Mouse (Mus musculus) G1E (cell line): ENCODE measurements around the gene Serpina3b. TPM values are rescaled to one million over a fixed set of nuclear protein-coding genes. Genes with fewer than 3 reads are reported as not detected.

Source experiments
- ATAC-seq: 2 replicates; pipeline ENCODE4 v1.8.0; 2016; ENCODE audit warnings: mild to moderate bottlenecking; ENCODE audit not compliant: insufficient number of reproducible peaks, poor library complexity, low FRiP score, severe bottlenecking; ENCODE audit errors: extremely low read depth
- DNase-seq: peaks from one replicate; pipeline ENCODE4 v3.0.0; 2012; ENCODE audit warnings: low spot score
- H3K27me3 ChIP-seq: 2 replicates; pipeline ENCODE4 v1.6.1; 2012; ENCODE audit warnings: mild to moderate bottlenecking, low read length, inconsistent platforms; ENCODE audit not compliant: insufficient read depth
- H3K36me3 ChIP-seq: replicated peaks from 2 replicates; pipeline ENCODE3; 2012; ENCODE audit warnings: mild to moderate bottlenecking, inconsistent platforms
- H3K4me1 ChIP-seq: 2 replicates; pipeline ENCODE4 v1.6.1; 2012; ENCODE audit warnings: low read depth, low read length, inconsistent platforms, mixed read lengths; ENCODE audit not compliant: insufficient read depth
- H3K4me3 ChIP-seq: 2 replicates; pipeline ENCODE4 v1.5.1; 2012; ENCODE audit warnings: low read depth, mild to moderate bottlenecking, inconsistent platforms, low read length, moderate library complexity, mixed read lengths
- H3K9me3 ChIP-seq: replicated peaks from 2 replicates; pipeline ENCODE4 v1.6.1; 2012; ENCODE audit warnings: inconsistent platforms
- GATA2 ChIP-seq: IDR thresholded peaks from 2 replicates; pipeline ENCODE4 v1.6.1; 2012; ENCODE audit warnings: low read depth, low read length, inconsistent platforms, borderline replicate concordance
- polyA plus RNA-seq: library from polyadenylated mRNA; stranded (reverse); fragments of >175 nt; gene quantifications from 2 replicates; pipeline ENCODE4 v1.2.3, GENCODE M21; 2012
- total RNA-seq, 2 experiments: library from RNA; stranded (forward) in 1 of 2; stranded (reverse) in 1 of 2; fragments of 200-1000 nt in 1 of 2; fragments of >200 nt in 1 of 2; fragmentation: Nextera tagmentation in 1 of 2; gene quantifications; 2 replicates each; pipeline ENCODE4 v1.2.3; 2014 to 2017

Gene Serpina3b
- total and polyA plus RNA-seq, 3 experiments = 0.22 TPM; not detected in 2

- ATAC-seq (no peak), DNase-seq (no peak)
- Histone ChIP-seq H3K9me3 (peaks cover 60% of the 10 kb centered on the region), H3K4me1 (no peaks in the 10 kb centered on the region), H3K27me3 (no peaks in the 10 kb centered on the region), H3K36me3 (no peaks in the 10 kb centered on the region), H3K4me3 (no peak overlapping the region)
- TF ChIP-seq GATA2 = no peak
Observed at GRCm38 (mm10) chr12:104186041-104186581, 58.3 kb downstream of the Serpina3b start.

Other genes starting within 250 kb of the Serpina3b start
- gene Serpina1c, start 223.1 kb upstream of the Serpina3b start, total RNA-seq (2014; fragmentation: Nextera tagmentation) = not detected in 2 replicates
- not detected in 2 replicates for gene Serpina1c, start 223.1 kb upstream of the Serpina3b start, total RNA-seq (2017)
- gene Serpina1c, start 223.1 kb upstream of the Serpina3b start, polyA plus RNA-seq = not detected in 2 replicates
- not detected in 2 replicates for gene Serpina1e, start 169.0 kb upstream of the Serpina3b start, total RNA-seq (2014; fragmentation: Nextera tagmentation)
- gene Serpina1e, start 169.0 kb upstream of the Serpina3b start, total RNA-seq (2017) = 0.12 TPM in 1 of 2 replicates, not detected in the other
- not detected in 2 replicates for gene Serpina1e, start 169.0 kb upstream of the Serpina3b start, polyA plus RNA-seq
- not detected in 2 replicates for gene Serpina11, start 138.0 kb upstream of the Serpina3b start, total RNA-seq (2014; fragmentation: Nextera tagmentation)
- not detected in 2 replicates for gene Serpina11, start 138.0 kb upstream of the Serpina3b start, total RNA-seq (2017)
- gene Serpina11, start 138.0 kb upstream of the Serpina3b start, polyA plus RNA-seq = not detected in 2 replicates
- not detected in 2 replicates for gene Serpina9, start 114.2 kb upstream of the Serpina3b start, total RNA-seq (2014; fragmentation: Nextera tagmentation)
- 0.38 TPM in 1 of 2 replicates, not detected in the other for gene Serpina9, start 114.2 kb upstream of the Serpina3b start, total RNA-seq (2017)
- not detected in 2 replicates for gene Serpina9, start 114.2 kb upstream of the Serpina3b start, polyA plus RNA-seq
- gene Serpina12, start 83.6 kb upstream of the Serpina3b start, total RNA-seq (2014; fragmentation: Nextera tagmentation) = not detected in 2 replicates
- gene Serpina12, start 83.6 kb upstream of the Serpina3b start, total RNA-seq (2017) = 0.05 and 0.06 TPM in 2 replicates
- not detected in 2 replicates for gene Serpina12, start 83.6 kb upstream of the Serpina3b start, polyA plus RNA-seq
- not detected in 2 replicates for gene Serpina5, start 26.9 kb upstream of the Serpina3b start, total RNA-seq (2014; fragmentation: Nextera tagmentation)
- not detected in 2 replicates for gene Serpina5, start 26.9 kb upstream of the Serpina3b start, total RNA-seq (2017)
- gene Serpina5, start 26.9 kb upstream of the Serpina3b start, polyA plus RNA-seq = not detected in 2 replicates
- not detected in 2 replicates for gene Serpina3a, start 15.3 kb upstream of the Serpina3b start, total RNA-seq (2014; fragmentation: Nextera tagmentation)
- gene Serpina3a, start 15.3 kb upstream of the Serpina3b start, total RNA-seq (2017) = 0.16 TPM in 1 of 2 replicates, not detected in the other
- not detected in 2 replicates for gene Serpina3a, start 15.3 kb upstream of the Serpina3b start, polyA plus RNA-seq
- not detected in 2 replicates for gene Serpina3c, start 25.9 kb downstream of the Serpina3b start, total RNA-seq (2014; fragmentation: Nextera tagmentation)
- gene Serpina3c, start 25.9 kb downstream of the Serpina3b start, total RNA-seq (2017) = 0.05 and 0.06 TPM in 2 replicates
- not detected in 2 replicates for gene Serpina3c, start 25.9 kb downstream of the Serpina3b start, polyA plus RNA-seq
- not detected in 2 replicates for gene Serpina3f, start 86.5 kb downstream of the Serpina3b start, total RNA-seq (2014; fragmentation: Nextera tagmentation)
- gene Serpina3f, start 86.5 kb downstream of the Serpina3b start, total RNA-seq (2017) = 0.06 and 0.22 TPM in 2 replicates
- gene Serpina3f, start 86.5 kb downstream of the Serpina3b start, polyA plus RNA-seq = not detected in 2 replicates
- not detected in 2 replicates for gene Serpina3g, start 108.2 kb downstream of the Serpina3b start, total RNA-seq (2014; fragmentation: Nextera tagmentation)
- 0.06 and 0.16 TPM in 2 replicates for gene Serpina3g, start 108.2 kb downstream of the Serpina3b start, total RNA-seq (2017)
- gene Serpina3g, start 108.2 kb downstream of the Serpina3b start, polyA plus RNA-seq = not detected in 2 replicates
- not detected in 2 replicates for gene Serpina3i, start 135.1 kb downstream of the Serpina3b start, total RNA-seq (2014; fragmentation: Nextera tagmentation)
- gene Serpina3i, start 135.1 kb downstream of the Serpina3b start, total RNA-seq (2017) = 0.11 TPM in 1 of 2 replicates, not detected in the other
- not detected in 2 replicates for gene Serpina3i, start 135.1 kb downstream of the Serpina3b start, polyA plus RNA-seq
- gene Serpina3j, start 186.6 kb downstream of the Serpina3b start, total RNA-seq (2014; fragmentation: Nextera tagmentation) = not detected in 2 replicates
- 0.27 TPM in 1 of 2 replicates, not detected in the other for gene Serpina3j, start 186.6 kb downstream of the Serpina3b start, total RNA-seq (2017)
- gene Serpina3j, start 186.6 kb downstream of the Serpina3b start, polyA plus RNA-seq = not detected in 2 replicates
- gene Serpina3k, start 210.5 kb downstream of the Serpina3b start, total RNA-seq (2014; fragmentation: Nextera tagmentation) = not detected in 2 replicates
- gene Serpina3k, start 210.5 kb downstream of the Serpina3b start, total RNA-seq (2017) = not detected in 2 replicates
- not detected in 2 replicates for gene Serpina3k, start 210.5 kb downstream of the Serpina3b start, polyA plus RNA-seq
- gene Serpina3m, start 210.5 kb downstream of the Serpina3b start, total RNA-seq (2014; fragmentation: Nextera tagmentation) = not detected in 2 replicates
- gene Serpina3m, start 210.5 kb downstream of the Serpina3b start, total RNA-seq (2017) = not detected in 2 replicates
- gene Serpina3m, start 210.5 kb downstream of the Serpina3b start, polyA plus RNA-seq = not detected in 2 replicates